Mouse (Mus musculus): ENCODE data around the gene Edn2.

DNA sequence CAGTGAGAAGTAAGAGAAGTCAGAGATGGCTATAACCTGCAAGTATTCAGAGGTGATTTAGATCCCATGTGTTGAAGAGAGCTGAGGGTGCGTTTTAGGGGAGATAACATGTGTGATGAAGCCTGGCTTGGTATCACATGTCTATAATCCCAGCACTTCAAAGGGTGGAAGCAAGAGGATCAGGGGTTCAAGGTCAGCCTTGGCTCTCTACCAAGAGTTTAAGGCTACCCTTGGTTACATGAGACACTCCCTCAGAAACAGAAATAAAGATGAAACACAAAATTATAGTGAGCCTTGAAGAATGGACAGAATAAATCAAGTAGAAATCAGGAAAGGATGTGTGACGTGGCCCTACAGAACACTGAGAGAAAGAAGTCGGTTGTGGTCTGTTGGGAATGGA is 7.3 kb upstream of the Edn2 start:
- TF ChIP-seq CTCF (IDR thresholded peaks at IDR 0.05; ENCODE audit: low read depth) (no peak), EP300 (IDR thresholded peaks at IDR 0.05; ENCODE audit: low read depth) (no peak)

Data from heart, postnatal 0 days (tissue).